Comparison of ENCODE assay signal across 15 mouse cellular contexts in the genomic region with DNA sequence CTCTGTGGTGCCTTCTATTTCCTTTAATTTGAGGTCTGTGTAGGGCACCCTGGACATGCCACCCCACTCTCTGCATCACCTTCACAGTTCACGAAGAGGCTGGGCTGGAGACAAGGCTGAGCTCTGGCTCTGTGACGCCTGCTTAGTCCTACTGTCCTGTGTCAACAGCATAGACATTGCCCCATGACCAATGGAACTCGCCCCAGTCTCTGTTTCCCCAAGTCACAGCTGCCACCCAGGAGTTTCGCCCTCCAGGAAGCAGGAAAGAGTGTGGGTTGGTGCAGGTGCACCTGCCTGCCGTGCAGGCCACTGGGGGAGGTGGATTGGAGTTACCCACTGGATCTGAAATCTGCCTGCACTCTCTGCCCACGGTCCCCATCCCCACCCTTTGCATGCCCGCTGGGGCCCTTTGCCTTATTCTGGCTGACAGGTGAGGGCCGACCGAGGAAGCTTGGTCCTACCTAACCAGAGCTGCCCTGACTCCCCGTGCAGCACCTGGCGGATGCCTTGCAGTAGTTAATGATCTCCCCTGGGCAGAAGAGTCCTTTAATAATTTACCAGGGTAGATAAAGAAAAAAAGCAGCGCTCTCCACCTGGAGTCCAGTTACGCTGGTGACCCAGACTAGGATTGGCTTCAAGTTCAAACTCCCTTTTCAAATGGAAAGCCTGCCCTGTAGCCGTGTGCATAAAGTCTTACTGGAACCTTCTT. TPM values are rescaled to one million over a fixed set of nuclear protein-coding genes. Genes with fewer than 3 reads are reported as not detected.
DNase-seq lines count a peak whose midpoint lies in the region; ATAC-seq and TF ChIP-seq lines count a peak whose summit lies in the region.
"Had no signal": no experiment of that assay in that cellular context is flagged by ENCODE, and none has a peak within 500 bp of the region (broad histone marks: within the 10 kb centered on the region; RNA-seq: fewer than 3 reads in every experiment).

No protein-coding gene starts in this region.

- H3K9ac ChIP-seq in intestine, postnatal 0 days (ENCODE audit: low read depth, low read length): no peak overlapping the region
- H3K9ac ChIP-seq in stomach, embryonic 14.5 days (replicated peaks; ENCODE audit: low read depth, low read length): no peak overlapping the region
- no peak overlapping the region for H3K9ac ChIP-seq in forebrain, embryonic 15.5 days (replicated peaks)
- H3K9ac ChIP-seq: midbrain, embryonic 15.5 days had no signal

- peak overlapping the region; percentile 79 for H3K27ac ChIP-seq in intestine, postnatal 0 days (ENCODE audit: low read depth, low read length)
- peak overlapping the region; percentile 52; the same call in 1 of the 2 replicates for H3K27ac ChIP-seq in stomach, embryonic 14.5 days (ENCODE audit: low read length)
- no peak overlapping the region for H3K27ac ChIP-seq in forebrain, embryonic 15.5 days (replicated peaks)
- H3K27ac ChIP-seq: midbrain, embryonic 15.5 days had no signal

- no peaks in the 10 kb centered on the region for H3K9me3 ChIP-seq in intestine, postnatal 0 days (ENCODE audit: control insufficient read depth)
- no peaks in the 10 kb centered on the region for H3K9me3 ChIP-seq in stomach, embryonic 14.5 days (ENCODE audit: control insufficient read depth, low read depth, low read length)
- no peaks in the 10 kb centered on the region for H3K9me3 ChIP-seq in forebrain, embryonic 15.5 days
- H3K9me3 ChIP-seq: midbrain, embryonic 15.5 days had no signal

- no peaks in the 10 kb centered on the region for H3K36me3 ChIP-seq in intestine, postnatal 0 days (ENCODE audit: control insufficient read depth, insufficient read depth)
- no peaks in the 10 kb centered on the region for H3K36me3 ChIP-seq in stomach, embryonic 14.5 days (ENCODE audit: control insufficient read depth, insufficient read depth, low read length)
- no peaks in the 10 kb centered on the region for H3K36me3 ChIP-seq in forebrain, embryonic 15.5 days
- H3K36me3 ChIP-seq: midbrain, embryonic 15.5 days had no signal

- H3K4me2 ChIP-seq in intestine, postnatal 0 days (replicated peaks; ENCODE audit: low read depth): peak overlapping the region; percentile 51
- no peak overlapping the region for H3K4me2 ChIP-seq in stomach, embryonic 14.5 days (replicated peaks; ENCODE audit: low read depth, low read length)
- H3K4me2 ChIP-seq in forebrain, embryonic 15.5 days (replicated peaks): no peak overlapping the region
- H3K4me2 ChIP-seq: heart, embryonic 11.5 days; midbrain, embryonic 15.5 days had no signal

- peak; percentile 91 for DNase-seq in kidney, adult 9 months
- peak; percentile 44 to 69 for DNase-seq in kidney, postnatal 4 days
- no peak for DNase-seq in gastrocnemius, postnatal 4 days (ENCODE audit: low spot score in 2 of 2)
- no peak for DNase-seq in urinary bladder, postnatal 4 days (ENCODE audit: low spot score in 2 of 2)
- DNase-seq: cerebellum, postnatal 36 days; gastrocnemius, postnatal 36 days; lung, adult 18-20 months had no signal

- H3K4me1 ChIP-seq in intestine, postnatal 0 days (replicated peaks; ENCODE audit: control insufficient read depth, insufficient read depth, low read length): peaks cover 16% of the 10 kb centered on the region; the same call in 1 of the 2 replicates
- H3K4me1 ChIP-seq in stomach, embryonic 14.5 days (ENCODE audit: control insufficient read depth, insufficient read depth, low read length): 0 out of 2 replicates have a peak, but pooled peaks cover 5% of the 10 kb centered on the region
- H3K4me1 ChIP-seq in forebrain, embryonic 15.5 days: no peaks in the 10 kb centered on the region

- peak; percentile 6; the same call in 1 of the 2 replicates for TF ChIP-seq CTCF in intestine, postnatal 0 days (IDR thresholded peaks at IDR 0.05; ENCODE audit: low read depth)

- peak; percentile 93 for ATAC-seq in intestine, postnatal 0 days
- peak; percentile 80 for ATAC-seq in stomach, embryonic 14.5 days (ENCODE audit: insufficient number of reproducible peaks, insufficient read depth, low FRiP score, low read depth)
- no peak for ATAC-seq in erythroid progenitor cell, adult 5-6 weeks (replicated peaks; ENCODE audit: low FRiP score, poor library complexity, severe bottlenecking)
- ATAC-seq in forebrain, embryonic 15.5 days (replicated peaks): no peak
- ATAC-seq: CD4-positive, CD25-positive, alpha-beta regulatory T cell, adult 4 months; midbrain, embryonic 15.5 days had no signal

- WGBS in intestine, postnatal 0 days: 47% methylated on average over 14 of the region's 14 CpGs
- 69% methylated on average over 14 of the region's 14 CpGs for WGBS in stomach, embryonic 14.5 days
- 86% methylated on average over 14 of the region's 14 CpGs for WGBS in forebrain, embryonic 15.5 days

- no peaks in the 10 kb centered on the region for H3K27me3 ChIP-seq in intestine, postnatal 0 days (replicated peaks; ENCODE audit: control insufficient read depth, insufficient read depth, low read length)
- H3K27me3 ChIP-seq in stomach, embryonic 14.5 days (ENCODE audit: control insufficient read depth, insufficient read depth, low read length): no peaks in the 10 kb centered on the region
- no peaks in the 10 kb centered on the region; the same call in 1 of the 2 replicates for H3K27me3 ChIP-seq in forebrain, embryonic 15.5 days
- H3K27me3 ChIP-seq: midbrain, embryonic 15.5 days had no signal

- no peak overlapping the region for H3K4me3 ChIP-seq in intestine, postnatal 0 days (ENCODE audit: low read depth, low read length)
- H3K4me3 ChIP-seq in stomach, embryonic 14.5 days (ENCODE audit: low read depth, low read length): no peak overlapping the region
- no peak overlapping the region for H3K4me3 ChIP-seq in forebrain, embryonic 15.5 days
- H3K4me3 ChIP-seq: midbrain, embryonic 15.5 days had no signal

RNA-seq across cellular contexts. Expression of a gene that starts 15.6 kb away (rescaled TPM):
- polyA plus RNA-seq in intestine, postnatal 0 days (2015; fragmentation: Nextera tagmentation; extraction: Ambion mirVana): 33.1 and 37.0 TPM in 2 replicates
- polyA plus RNA-seq in stomach, embryonic 14.5 days (2014; fragmentation: Nextera tagmentation; extraction: Ambion mirVana): 20.9 and 25.8 TPM in 2 replicates
- not detected in 2 replicates for total RNA-seq in erythroid progenitor cell, adult 5-6 weeks (2015; ENCODE audit: low replicate concordance)
- total RNA-seq in erythroid progenitor cell, adult 5-6 weeks (2017; ENCODE audit: low replicate concordance): not detected in 2 replicates
- 27.2 and 30.1 TPM in 2 replicates for polyA plus RNA-seq in forebrain, embryonic 15.5 days (2015; fragmentation: Nextera tagmentation; extraction: Ambion mirVana)
- total RNA-seq in gastrocnemius, postnatal 4 days (2021): 10 to 100 TPM; 40.7 to 49.3 TPM
- total RNA-seq: megakaryocyte progenitor cell, adult 5-6 weeks had no signal
- polyA plus RNA-seq: CD4-positive, CD25-positive, alpha-beta regulatory T cell, adult 4 months had no signal

RNA-seq across cellular contexts. Expression of a gene that starts 58.2 kb away (rescaled TPM):
- 13.1 and 15.9 TPM in 2 replicates for polyA plus RNA-seq in intestine, postnatal 0 days (2015; fragmentation: Nextera tagmentation; extraction: Ambion mirVana)
- 31.9 and 33.4 TPM in 2 replicates for polyA plus RNA-seq in stomach, embryonic 14.5 days (2014; fragmentation: Nextera tagmentation; extraction: Ambion mirVana)
- 4.7 and 6.7 TPM in 2 replicates for total RNA-seq in erythroid progenitor cell, adult 5-6 weeks (2015; ENCODE audit: low replicate concordance)
- total RNA-seq in erythroid progenitor cell, adult 5-6 weeks (2017; ENCODE audit: low replicate concordance): 0.23 and 6.5 TPM in 2 replicates
- 27.8 and 30.6 TPM in 2 replicates for polyA plus RNA-seq in forebrain, embryonic 15.5 days (2015; fragmentation: Nextera tagmentation; extraction: Ambion mirVana)
- total RNA-seq in gastrocnemius, postnatal 4 days (2021): 10 to 100 TPM; 18.3 to 19.2 TPM

Comparison
In these comparisons a context has a peak if more than half of its experiments do, and no peak if none do; other contexts are left out.
1. ATAC-seq: peak in intestine, postnatal 0 days (single experiment) and stomach, embryonic 14.5 days (single experiment); none in erythroid progenitor cell, adult 5-6 weeks (single experiment) and forebrain, embryonic 15.5 days (single experiment).
2. DNase-seq: peak in kidney, adult 9 months (single experiment) and kidney, postnatal 4 days (2 of 2); none in gastrocnemius, postnatal 4 days (0 of 2) and urinary bladder, postnatal 4 days (0 of 2).